Mouse (Mus musculus) heart, embryonic 14.5 days (tissue): Measurements from ENCODE around the gene Sorbs1. TPM values are rescaled to one million over a fixed set of nuclear protein-coding genes. Genes with fewer than 3 reads are reported as not detected.

Source experiments
- ATAC-seq: fragments of 200-750 bp; cut with Nextera tagmentation; 2 replicates; pipeline ENCODE4 v1.8.0; 2017; ENCODE audit warnings: low read depth, moderate TSS enrichment; ENCODE audit not compliant: insufficient number of reproducible peaks, insufficient read depth, low FRiP score
- H3K27ac ChIP-seq, 2 experiments: fragments of 200-500 bp in 1 of 2; fragments of 300-500 bp in 1 of 2; sonication (generic) in 1 of 2; replicated peaks in 1 of 2; 2 replicates each; pipeline ENCODE4 v1.5.1; 2012 to 2014; ENCODE audit warnings: low read depth in 2 of 2, low read length in 2 of 2, control low read depth in 1 of 2, mild to moderate bottlenecking in 1 of 2, mixed read lengths in 1 of 2; ENCODE audit not compliant: control insufficient read depth in 1 of 2, insufficient read depth in 1 of 2
- H3K27me3 ChIP-seq: fragments of 300-500 bp; sonication (generic); 2 replicates; pipeline ENCODE4 v1.6.1; 2014; ENCODE audit warnings: mild to moderate bottlenecking, low read length, control low read depth; ENCODE audit not compliant: control insufficient read depth, insufficient read depth
- H3K36me3 ChIP-seq: fragments of 300-500 bp; sonication (generic); 2 replicates; pipeline ENCODE4 v1.6.1; 2014; ENCODE audit warnings: mild to moderate bottlenecking, control low read depth, low read length, mixed read lengths; ENCODE audit not compliant: control insufficient read depth, insufficient read depth
- H3K4me1 ChIP-seq, 2 experiments: fragments of 200-500 bp in 1 of 2; fragments of 300-500 bp in 1 of 2; sonication (generic) in 1 of 2; 2 replicates each; pipeline ENCODE4 v1.6.1; 2012 to 2014; ENCODE audit warnings: low read length in 2 of 2, control low read depth in 1 of 2, mixed read lengths in 1 of 2; ENCODE audit not compliant: control insufficient read depth in 2 of 2, insufficient read depth in 2 of 2
- H3K4me2 ChIP-seq: fragments of 300-500 bp; sonication (generic); 2 replicates; pipeline ENCODE4 v1.6.1; 2014; ENCODE audit warnings: mild to moderate bottlenecking, low read length
- H3K4me3 ChIP-seq, 2 experiments: fragments of 200-500 bp in 1 of 2; fragments of 300-500 bp in 1 of 2; sonication (generic) in 1 of 2; 2 replicates each; pipeline ENCODE4 v1.5.1; 2012 to 2014; ENCODE audit warnings: low read length in 2 of 2, mild to moderate bottlenecking in 2 of 2, control low read depth in 1 of 2, low read depth in 1 of 2, moderate library complexity in 1 of 2; ENCODE audit not compliant: control insufficient read depth in 1 of 2, insufficient read depth in 1 of 2
- H3K9ac ChIP-seq: fragments of 300-500 bp; sonication (generic); 2 replicates; pipeline ENCODE4 v1.6.1; 2014; ENCODE audit warnings: mild to moderate bottlenecking, low read length
- H3K9me3 ChIP-seq: fragments of 300-500 bp; sonication (generic); 2 replicates; pipeline ENCODE4 v1.6.1; 2016; ENCODE audit warnings: low read length, control low read depth; ENCODE audit not compliant: control insufficient read depth
- WGBS: fragments of 180-500 bp; shearing (Covaris S2); extraction: QIAGEN DNeasy Blood & Tissue Kit; methylation state at CpG from one replicate; pipeline ENCODE4 v1.1.7; 2014; 5-methylcytosine and 5-hydroxymethylcytosine counted together
- polyA plus RNA-seq: library from polyadenylated mRNA; unstranded; fragments of >200 nt; fragmentation: Nextera tagmentation; extraction: Ambion mirVana; gene quantifications from 2 replicates; pipeline ENCODE4 v1.2.1, GENCODE M21; 2014

Gene Sorbs1
- polyA plus RNA-seq, 1 experiment from 2014 or later: 109 TPM

DNA sequence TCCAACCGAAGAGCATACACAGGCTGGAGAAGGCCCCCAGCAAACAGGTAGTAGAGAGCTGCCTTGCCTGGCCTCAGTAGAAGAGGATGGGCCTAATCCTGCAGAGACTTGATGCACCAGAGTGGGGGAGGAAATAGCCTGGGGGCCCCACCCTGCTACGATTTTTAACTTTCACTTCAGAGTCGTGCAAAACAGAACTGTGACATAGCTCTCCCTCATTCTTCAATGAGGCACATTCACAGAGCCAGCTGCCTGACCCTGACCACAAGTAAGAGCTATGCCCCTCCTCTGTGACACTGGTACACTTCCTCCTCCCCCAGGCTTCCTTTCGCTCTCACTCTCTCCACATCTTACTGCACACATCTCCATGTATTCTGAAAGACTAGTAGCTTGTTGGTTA is 256.2 kb downstream of the Sorbs1 start:
- H3K27ac ChIP-seq: no peak overlapping the region
- H3K36me3 ChIP-seq: no peaks in the 10 kb centered on the region
- H3K4me2 ChIP-seq: no peak overlapping the region
- H3K27me3 ChIP-seq: no peaks in the 10 kb centered on the region
- no peak overlapping the region for H3K4me3 ChIP-seq
- H3K9ac ChIP-seq: no peak overlapping the region; the same call in 1 of the 2 replicates
- no peaks in the 10 kb centered on the region for H3K9me3 ChIP-seq
- whole genome bisulfite sequencing: 41% methylated on average over 4 of the region's 4 CpGs
- H3K4me1 ChIP-seq: peaks cover 36 to 66% of the 10 kb centered on the region in 2 experiments
- no peak for ATAC-seq

DNA sequence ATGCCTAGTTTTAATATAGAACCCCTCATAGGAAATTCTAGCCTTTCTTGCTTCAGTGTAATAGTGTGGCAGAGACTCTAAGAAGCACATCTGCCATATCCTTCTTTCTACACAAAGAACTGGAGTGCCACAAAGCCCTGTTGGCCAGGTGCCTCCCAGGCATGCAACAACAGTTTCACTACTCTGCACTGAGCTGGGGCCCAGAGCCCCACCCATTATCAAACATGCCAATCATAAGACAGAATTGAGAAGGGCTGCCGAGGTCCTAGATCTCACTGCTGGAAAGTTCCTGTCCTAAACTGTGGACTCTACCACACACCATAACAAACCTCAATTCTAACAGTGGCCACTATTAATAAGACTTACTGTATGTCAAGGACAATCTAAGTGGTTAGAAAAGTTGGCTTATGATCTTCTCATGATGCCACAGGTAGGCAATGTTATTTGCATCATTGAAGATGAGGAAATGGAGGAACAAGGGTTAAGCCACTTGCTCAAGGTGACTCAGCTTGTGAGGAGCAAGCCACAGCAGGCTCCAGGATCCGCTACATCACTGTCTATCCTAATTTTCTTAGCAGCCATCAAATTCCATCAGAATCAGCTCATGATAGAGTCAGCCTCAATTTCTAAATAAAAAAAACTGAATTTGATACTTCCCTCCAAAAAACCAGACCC is 257.1 kb downstream of the Sorbs1 start:
- H3K27me3 ChIP-seq: no peaks in the 10 kb centered on the region
- H3K27ac ChIP-seq: no peak overlapping the region
- H3K36me3 ChIP-seq: peaks cover 6% of the 10 kb centered on the region
- no peaks in the 10 kb centered on the region for H3K9me3 ChIP-seq
- no peak overlapping the region for H3K9ac ChIP-seq
- WGBS: 37% methylated on average over 2 of the region's 2 CpGs
- H3K4me3 ChIP-seq: no peak overlapping the region
- no peak overlapping the region for H3K4me2 ChIP-seq
- ATAC-seq: no peak
- H3K4me1 ChIP-seq: peaks cover 36 to 66% of the 10 kb centered on the region in 2 experiments

DNA sequence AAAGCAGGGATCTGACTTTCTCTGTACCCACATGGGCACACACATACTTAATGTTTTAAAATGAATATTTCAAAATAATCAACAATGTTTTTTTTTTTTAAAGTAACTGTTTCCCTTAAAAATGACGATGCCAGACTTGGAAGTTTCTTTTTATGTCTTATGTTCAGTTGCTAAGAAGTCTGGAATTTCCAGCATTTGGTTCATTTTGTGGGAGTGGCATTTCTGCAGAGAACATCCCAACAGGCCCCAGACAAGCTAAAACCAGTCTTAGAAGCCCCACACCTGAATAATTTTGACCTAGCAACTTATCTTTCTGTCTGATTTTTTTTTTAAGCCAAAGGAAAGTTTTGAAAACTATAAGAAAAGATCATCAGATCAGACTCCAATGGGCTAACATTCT is 258.0 kb downstream of the Sorbs1 start:
- H3K4me1 ChIP-seq: peaks cover 36 to 57% of the 10 kb centered on the region in 2 experiments

DNA sequence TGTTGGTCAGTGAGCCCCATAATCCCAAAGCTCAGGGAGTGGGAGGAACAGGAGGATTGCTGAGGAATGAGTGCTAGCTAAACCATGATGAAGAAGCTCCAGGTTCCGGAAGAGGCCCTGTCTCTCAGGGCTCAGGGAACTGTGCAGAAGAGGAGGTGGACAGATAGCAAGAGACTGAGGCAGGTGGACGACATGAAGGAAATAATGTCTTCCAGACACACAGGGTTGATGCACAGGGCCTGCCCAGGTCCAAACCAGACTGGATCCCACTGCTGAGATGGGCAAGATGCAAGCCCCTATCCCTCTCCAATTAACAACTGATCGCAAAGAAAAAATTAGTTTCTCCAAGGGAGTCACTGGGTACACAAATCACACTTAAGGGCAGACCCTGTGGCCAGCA is 258.8 kb downstream of the Sorbs1 start:
- Histone ChIP-seq H3K4me1 (peaks cover 32 to 56% of the 10 kb centered on the region in 2 experiments), H3K27me3 (no peaks in the 10 kb centered on the region), H3K36me3 (peaks cover 22% of the 10 kb centered on the region), H3K9ac (no peak overlapping the region), H3K27ac (no peak overlapping the region), H3K4me3 (no peak overlapping the region), H3K4me2 (no peak overlapping the region), H3K9me3 (no peaks in the 10 kb centered on the region)
- no peak for ATAC-seq
- WGBS: 76% methylated on average over 3 of the region's 3 CpGs

More for the DNA sequence above, 258.0 kb downstream of the Sorbs1 start:
- Histone ChIP-seq H3K9ac (no peak overlapping the region), H3K27me3 (no peaks in the 10 kb centered on the region), H3K4me3 (no peak overlapping the region), H3K36me3 (peaks cover 15% of the 10 kb centered on the region), H3K9me3 (no peaks in the 10 kb centered on the region), H3K4me2 (no peak overlapping the region), H3K27ac (no peak overlapping the region)
- 61% methylated on average over 1 of the region's 1 CpGs for WGBS
- ATAC-seq: no peak

DNA sequence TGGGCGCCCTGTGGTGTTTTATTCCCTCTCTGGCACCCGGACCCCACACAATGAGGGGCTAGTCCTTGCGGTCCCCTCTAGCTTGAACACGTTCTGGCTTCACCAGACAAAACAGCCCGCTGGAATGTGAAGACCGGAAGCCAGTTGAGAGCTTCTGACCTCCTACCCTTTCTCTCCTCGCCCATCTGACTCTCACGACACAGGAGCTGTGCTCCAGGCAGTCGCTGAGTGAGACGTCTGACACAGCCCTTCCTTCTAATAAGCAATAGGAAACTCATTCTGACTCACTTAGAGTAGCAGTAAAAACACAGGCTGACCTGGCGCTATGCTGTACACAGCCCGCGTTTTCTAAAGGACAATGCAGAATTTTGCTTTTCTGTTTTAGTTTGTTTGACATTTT is 259.8 kb downstream of the Sorbs1 start:
- Histone ChIP-seq H3K4me2 (peak overlapping the region; percentile 27), H3K9ac (peak overlapping the region; percentile 40), H3K4me1 (peaks cover 35 to 57% of the 10 kb centered on the region in 2 experiments), H3K36me3 (peaks cover 24% of the 10 kb centered on the region), H3K27ac (peak overlapping the region; percentile 17 to 58; a peak in 3 of 4 replicates), H3K27me3 (no peaks in the 10 kb centered on the region), H3K9me3 (no peaks in the 10 kb centered on the region), H3K4me3 (no peak overlapping the region)
- ATAC-seq: peak; percentile 52; the same call in 1 of the 2 replicates
- 25% methylated on average over 13 of the region's 13 CpGs for WGBS

DNA sequence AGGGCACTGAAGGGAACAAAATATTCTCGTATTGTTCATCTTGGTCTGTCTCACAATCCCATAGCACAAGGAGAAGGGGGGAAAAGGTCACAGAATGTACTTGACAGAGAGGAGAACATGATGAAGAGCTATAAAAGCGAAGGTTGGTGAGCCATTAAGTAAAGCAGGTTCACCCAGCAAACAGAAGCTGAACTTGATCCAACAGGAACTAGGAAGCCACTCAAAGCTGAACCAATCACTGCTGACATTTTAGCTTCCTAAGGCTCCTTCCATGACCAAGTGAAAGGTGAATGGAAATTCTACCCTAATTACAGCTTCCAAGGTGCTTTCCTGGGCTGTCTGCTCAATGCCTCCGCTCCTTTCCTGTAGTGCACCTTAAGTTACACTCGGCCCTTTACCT is 262.5 kb downstream of the Sorbs1 start:
- H3K4me3 ChIP-seq: no peak overlapping the region
- no peak overlapping the region for H3K4me2 ChIP-seq
- H3K27ac ChIP-seq: no peak overlapping the region
- H3K4me1 ChIP-seq: peaks cover 25 to 49% of the 10 kb centered on the region in 2 experiments
- no peak for ATAC-seq
- no peak overlapping the region for H3K9ac ChIP-seq
- peaks cover 35% of the 10 kb centered on the region for H3K36me3 ChIP-seq
- no peaks in the 10 kb centered on the region for H3K9me3 ChIP-seq
- 88% methylated on average over 4 of the region's 4 CpGs for WGBS
- H3K27me3 ChIP-seq: no peaks in the 10 kb centered on the region

DNA sequence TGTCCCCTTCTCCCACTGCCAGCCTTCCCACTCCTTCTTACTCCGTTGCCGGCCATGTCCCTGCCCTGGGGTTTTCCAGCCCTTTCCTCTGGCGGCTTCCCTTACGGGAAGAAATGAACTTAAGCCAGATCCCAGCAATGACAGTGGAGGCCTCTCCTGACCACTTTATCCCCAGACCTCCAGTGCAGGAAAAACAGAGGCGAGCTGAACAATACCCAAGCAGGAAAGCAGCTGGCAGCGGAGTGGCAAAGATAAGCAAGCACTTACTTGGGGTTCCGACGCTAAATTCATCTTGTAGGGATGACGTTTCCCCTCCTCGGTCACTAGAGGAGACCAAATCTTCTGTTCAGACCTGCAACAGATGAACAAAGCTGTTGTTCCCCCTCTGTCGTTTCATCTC is 264.2 kb downstream of the Sorbs1 start:
- Histone ChIP-seq H3K9ac (peak overlapping the region; percentile 35), H3K4me1 (peaks cover 21 to 41% of the 10 kb centered on the region in 2 experiments), H3K27ac (peak overlapping the region; percentile 86 to 89), H3K4me3 (no peak overlapping the region), H3K4me2 (peak overlapping the region; percentile 24), H3K36me3 (peaks cover 35% of the 10 kb centered on the region), H3K9me3 (no peaks in the 10 kb centered on the region), H3K27me3 (no peaks in the 10 kb centered on the region)
- ATAC-seq: 0 out of 2 replicates have a peak, but pooled peaks have one; percentile 44
- whole genome bisulfite sequencing: 7% methylated on average over 11 of the region's 11 CpGs

DNA sequence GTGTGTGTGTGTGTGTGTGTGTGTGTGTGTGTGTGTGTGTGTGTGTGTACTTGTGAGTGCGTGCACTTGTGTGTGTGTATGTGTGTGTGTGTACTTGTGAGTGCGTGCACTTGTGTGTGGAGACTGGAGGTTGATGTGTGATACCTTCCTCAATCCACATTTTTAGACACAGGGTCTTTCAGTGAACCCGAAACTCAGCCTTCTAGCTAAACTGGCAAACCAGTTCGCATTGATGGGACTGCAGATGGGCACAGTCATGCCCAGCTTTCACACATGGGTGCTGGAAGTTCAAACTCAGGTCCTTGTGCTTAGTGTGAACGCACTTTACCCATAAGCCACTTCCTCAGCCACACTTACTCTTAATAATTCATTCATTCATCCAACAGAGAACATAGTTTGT is 265.1 kb downstream of the Sorbs1 start:
- 98% methylated on average over 5 of the region's 5 CpGs for whole genome bisulfite sequencing
- no peak overlapping the region for H3K4me2 ChIP-seq
- no peaks in the 10 kb centered on the region for H3K9me3 ChIP-seq
- H3K9ac ChIP-seq: no peak overlapping the region
- no peak for ATAC-seq
- no peaks in the 10 kb centered on the region for H3K27me3 ChIP-seq
- H3K4me1 ChIP-seq: peaks cover 21 to 39% of the 10 kb centered on the region in 2 experiments
- H3K36me3 ChIP-seq: peaks cover 39% of the 10 kb centered on the region
- H3K27ac ChIP-seq: peak overlapping the region in 1 of 2 experiments; percentile 86; a peak in 1 of 4 replicates
- H3K4me3 ChIP-seq: no peak overlapping the region
